Mouse (Mus musculus) hindbrain, postnatal 0 days (tissue): ENCODE measurements around the gene Sugp2. TPM values are rescaled to one million over a fixed set of nuclear protein-coding genes. Genes with fewer than 3 reads are reported as not detected.

ENCODE experiments used
- ATAC-seq: fragments of 200-750 bp; cut with Nextera tagmentation; 2 replicates; pipeline ENCODE4 v1.8.0; 2017; ENCODE audit warnings: mild to moderate bottlenecking, moderate TSS enrichment, moderate library complexity
- DNase-seq: peaks from one replicate; pipeline ENCODE4 v3.0.0-alpha.2; 2015; ENCODE audit warnings: low spot score
- H3K27ac ChIP-seq: fragments of 300-500 bp; sonication (generic); 2 replicates; pipeline ENCODE4 v1.5.1; 2014; ENCODE audit warnings: mild to moderate bottlenecking
- H3K27me3 ChIP-seq: fragments of 300-500 bp; sonication (generic); 2 replicates; pipeline ENCODE4 v1.6.1; 2014; ENCODE audit warnings: low read length, mixed read lengths; ENCODE audit not compliant: insufficient read depth
- H3K36me3 ChIP-seq: fragments of 300-500 bp; sonication (generic); 2 replicates; pipeline ENCODE4 v1.6.1; 2014; ENCODE audit warnings: low read length, mixed read lengths; ENCODE audit not compliant: insufficient read depth
- H3K4me1 ChIP-seq: fragments of 300-500 bp; sonication (generic); 2 replicates; pipeline ENCODE4 v1.6.1; 2014; ENCODE audit warnings: antibody characterized with exemption, low read length, mixed read lengths; ENCODE audit not compliant: insufficient read depth
- H3K4me2 ChIP-seq: fragments of 300-500 bp; sonication (generic); 2 replicates; pipeline ENCODE4 v1.6.1; 2014; ENCODE audit warnings: low read depth, mild to moderate bottlenecking, low read length, moderate library complexity, mixed read lengths
- H3K4me3 ChIP-seq: fragments of 300-500 bp; sonication (generic); 2 replicates; pipeline ENCODE4 v1.5.1; 2014; ENCODE audit warnings: low read length
- H3K9ac ChIP-seq: fragments of 300-500 bp; sonication (generic); replicated peaks from 2 replicates; pipeline ENCODE4 v1.6.1; 2014; ENCODE audit warnings: mild to moderate bottlenecking, low read length, moderate library complexity, mixed read lengths
- H3K9me3 ChIP-seq: fragments of 300-500 bp; sonication (generic); 2 replicates; pipeline ENCODE4 v1.6.1; 2016; ENCODE audit warnings: low read length, mixed read lengths
- CTCF ChIP-seq: IDR thresholded peaks from 2 replicates; pipeline ENCODE4 v1.5.1; 2016; ENCODE audit warnings: antibody characterized with exemption, control low read depth, low read depth
- WGBS: fragments of 180-500 bp; shearing (Covaris S2); extraction: QIAGEN DNeasy Blood & Tissue Kit; methylation state at CpG from one replicate; pipeline ENCODE4 v1.1.7; 2014; 5-methylcytosine and 5-hydroxymethylcytosine counted together
- polyA plus RNA-seq: library from polyadenylated mRNA; unstranded; fragments of >200 nt; fragmentation: Nextera tagmentation; extraction: Ambion mirVana; gene quantifications from 2 replicates; pipeline ENCODE4 v1.2.1, GENCODE M21; 2015
- total RNA-seq: library from RNA; depleted of rRNA; stranded (reverse); fragments of >200 nt; gene quantifications from 2 replicates; pipeline ENCODE4 v1.2.3, GENCODE M21; 2014; rRNA removed

Gene Sugp2
- total and polyA plus RNA-seq, 2 experiments from 2014 or later, result 61.4 to 123 TPM

GRCm38 (mm10) chr8:70317872-70318271 is 83.8 kb downstream of the Sugp2 start:
- no peak for TF ChIP-seq CTCF
- Histone ChIP-seq H3K4me2 (peak overlapping the region; percentile 82; the same call in 1 of the 2 replicates), H3K36me3 (peaks cover 20% of the 10 kb centered on the region; the same call in 1 of the 2 replicates), H3K27me3 (no peaks in the 10 kb centered on the region), H3K4me3 (no peak overlapping the region), H3K9ac (peak overlapping the region; percentile 92; the same call in 1 of the 2 replicates), H3K9me3 (no peaks in the 10 kb centered on the region), H3K4me1 (peaks cover 25% of the 10 kb centered on the region), H3K27ac (peak overlapping the region; percentile 97; the same call in 1 of the 2 replicates)
- DNase-seq, result no peak
- ATAC-seq, result no peak
- WGBS, result 79% methylated on average over 5 of the region's 5 CpGs

DNA sequence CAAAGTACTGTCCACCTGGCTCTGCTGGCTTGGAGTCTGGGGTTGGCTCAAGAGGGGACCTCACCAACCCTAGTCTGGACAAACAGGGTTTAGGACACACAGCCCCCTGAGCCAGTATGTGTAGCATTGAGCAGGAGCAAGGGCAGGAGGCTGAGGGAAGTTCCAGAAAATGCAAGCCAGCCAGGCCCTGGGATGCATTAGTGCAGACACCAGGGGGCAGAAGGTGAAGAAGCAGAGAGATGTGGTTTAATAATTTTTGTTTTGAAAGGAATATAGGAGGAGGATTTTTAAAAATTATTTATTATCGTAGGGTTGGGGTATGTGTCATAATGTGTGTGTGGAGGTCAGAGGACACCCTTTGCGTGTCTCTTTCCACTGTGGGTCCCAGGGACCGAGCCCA is 89.7 kb downstream of the Sugp2 start:
- H3K9ac ChIP-seq, result no peak overlapping the region
- no peak overlapping the region for H3K4me2 ChIP-seq
- H3K4me1 ChIP-seq, result no peaks in the 10 kb centered on the region
- no peaks in the 10 kb centered on the region for H3K27me3 ChIP-seq
- no peaks in the 10 kb centered on the region for H3K9me3 ChIP-seq
- no peak for ATAC-seq
- H3K27ac ChIP-seq, result no peak overlapping the region
- 94% methylated on average over 3 of the region's 3 CpGs for WGBS
- peak; percentile 21; the same call in 1 of the 2 replicates for TF ChIP-seq CTCF
- H3K4me3 ChIP-seq, result no peak overlapping the region
- peaks cover 24% of the 10 kb centered on the region; the same call in 1 of the 2 replicates for H3K36me3 ChIP-seq
- no peak for DNase-seq

- DNase-seq (no peak), ATAC-seq (no peak)
- no peak for TF ChIP-seq CTCF
- no peak overlapping the region for H3K9ac ChIP-seq
- H3K4me3 ChIP-seq, result no peak overlapping the region
- 89% methylated on average over 6 of the region's 6 CpGs for WGBS
- no peaks in the 10 kb centered on the region for H3K9me3 ChIP-seq
- no peak overlapping the region for H3K27ac ChIP-seq
- no peaks in the 10 kb centered on the region for H3K27me3 ChIP-seq
- peaks cover 28% of the 10 kb centered on the region; the same call in 1 of the 2 replicates for H3K36me3 ChIP-seq
- no peak overlapping the region for H3K4me2 ChIP-seq
- peaks cover 5% of the 10 kb centered on the region; the same call in 1 of the 2 replicates for H3K4me1 ChIP-seq
Measured at GRCm38 (mm10) chr8:70327512-70327911, 93.5 kb downstream of the Sugp2 start.

- Histone ChIP-seq H3K4me3 (no peak within 1 kb of the TSS), H3K9me3 (no peaks in the 10 kb centered on the region), H3K4me1 (peaks cover 5% of the 10 kb centered on the region; the same call in 1 of the 2 replicates), H3K9ac (peak within 1 kb of the TSS; percentile 9; the same call in 1 of the 2 replicates), H3K4me2 (no peak within 1 kb of the TSS), H3K27me3 (no peaks in the 10 kb centered on the region), H3K36me3 (peaks cover 35% of the 10 kb centered on the region), H3K27ac (peak within 1 kb of the TSS; percentile 46; the same call in 1 of the 2 replicates)
- DNase-seq (no peak), ATAC-seq (no peak)
- WGBS, result 34% methylated on average over 14 of the region's 14 CpGs
- TF ChIP-seq CTCF, result no peak
Measured at GRCm38 (mm10) chr8:70329124-70329834, 95.3 kb downstream of the Sugp2 start, which contains the start of gene Gdf1. Gene Gdf1 (plus strand): TSS chr8:70329817.

Other genes with a start within 250 kb of the Sugp2 start
- 38.4 and 41.9 TPM in 2 replicates for gene Gatad2a, start 237.8 kb upstream of the Sugp2 start, total RNA-seq
- 23.4 and 23.6 TPM in 2 replicates for gene Gatad2a, start 237.8 kb upstream of the Sugp2 start, polyA plus RNA-seq
- 155 and 172 TPM in 2 replicates for gene Mau2, start 191.5 kb upstream of the Sugp2 start, total RNA-seq
- 50.1 and 50.3 TPM in 2 replicates for gene Mau2, start 191.5 kb upstream of the Sugp2 start, polyA plus RNA-seq
- gene Sugp1, start 191.4 kb upstream of the Sugp2 start, total RNA-seq, result 15.1 and 15.4 TPM in 2 replicates
- gene Sugp1, start 191.4 kb upstream of the Sugp2 start, polyA plus RNA-seq, result 42.9 and 47.1 TPM in 2 replicates
- gene Tm6sf2, start 161.3 kb upstream of the Sugp2 start, total RNA-seq, result 0.25 TPM in 1 of 2 replicates, not detected in the other
- gene Tm6sf2, start 161.3 kb upstream of the Sugp2 start, polyA plus RNA-seq, result 0.19 and 0.37 TPM in 2 replicates
- gene Hapln4, start 150.8 kb upstream of the Sugp2 start, total RNA-seq, result 2.0 and 4.5 TPM in 2 replicates
- gene Hapln4, start 150.8 kb upstream of the Sugp2 start, polyA plus RNA-seq, result 2.5 and 2.9 TPM in 2 replicates
- 429 and 473 TPM in 2 replicates for gene Ncan, start 113.4 kb upstream of the Sugp2 start, total RNA-seq
- 155 and 183 TPM in 2 replicates for gene Ncan, start 113.4 kb upstream of the Sugp2 start, polyA plus RNA-seq
- gene Nr2c2ap, start 102.9 kb upstream of the Sugp2 start, total RNA-seq, result 6.1 and 9.4 TPM in 2 replicates
- 48.5 and 50.2 TPM in 2 replicates for gene Nr2c2ap, start 102.9 kb upstream of the Sugp2 start, polyA plus RNA-seq
- 13.8 and 20.5 TPM in 2 replicates for gene Rfxank, start 95.1 kb upstream of the Sugp2 start, total RNA-seq
- gene Rfxank, start 95.1 kb upstream of the Sugp2 start, polyA plus RNA-seq, result 8.4 and 9.7 TPM in 2 replicates
- 71.4 and 74.0 TPM in 2 replicates for gene Borcs8, start 94.7 kb upstream of the Sugp2 start, total RNA-seq
- gene Borcs8, start 94.7 kb upstream of the Sugp2 start, polyA plus RNA-seq, result 47.5 and 55.0 TPM in 2 replicates
- 0.40 and 0.52 TPM in 2 replicates for gene Mef2b, start 94.5 kb upstream of the Sugp2 start, total RNA-seq
- gene Mef2b, start 94.5 kb upstream of the Sugp2 start, polyA plus RNA-seq, result 0.90 and 1.1 TPM in 2 replicates
- gene Tmem161a, start 61.9 kb upstream of the Sugp2 start, total RNA-seq, result 53.7 and 72.4 TPM in 2 replicates
- 45.2 and 46.4 TPM in 2 replicates for gene Tmem161a, start 61.9 kb upstream of the Sugp2 start, polyA plus RNA-seq
- 12.0 and 17.1 TPM in 2 replicates for gene Slc25a42, start 21.9 kb upstream of the Sugp2 start, total RNA-seq
- 8.2 and 8.3 TPM in 2 replicates for gene Slc25a42, start 21.9 kb upstream of the Sugp2 start, polyA plus RNA-seq
- gene Armc6, start 240 bp downstream of the Sugp2 start, total RNA-seq, result 108 TPM in 2 replicates
- 96.4 and 102 TPM in 2 replicates for gene Armc6, start 240 bp downstream of the Sugp2 start, polyA plus RNA-seq
- 40.3 and 42.3 TPM in 2 replicates for gene Homer3, start 48.6 kb downstream of the Sugp2 start, total RNA-seq
- gene Homer3, start 48.6 kb downstream of the Sugp2 start, polyA plus RNA-seq, result 20.4 and 21.2 TPM in 2 replicates
- 36.4 and 53.8 TPM in 2 replicates for gene Ddx49, start 68.3 kb downstream of the Sugp2 start, total RNA-seq
- gene Ddx49, start 68.3 kb downstream of the Sugp2 start, polyA plus RNA-seq, result 40.4 and 47.5 TPM in 2 replicates
- gene Cope, start 68.3 kb downstream of the Sugp2 start, total RNA-seq, result 126 and 159 TPM in 2 replicates
- 286 and 291 TPM in 2 replicates for gene Cope, start 68.3 kb downstream of the Sugp2 start, polyA plus RNA-seq
- gene Cers1, start 81.5 kb downstream of the Sugp2 start, total RNA-seq, result 92.5 and 101 TPM in 2 replicates
- gene Cers1, start 81.5 kb downstream of the Sugp2 start, polyA plus RNA-seq, result 43.4 and 45.5 TPM in 2 replicates
- 5.3 and 8.4 TPM in 2 replicates for gene Gdf1, start 95.6 kb downstream of the Sugp2 start, total RNA-seq
- gene Gdf1, start 95.6 kb downstream of the Sugp2 start, polyA plus RNA-seq, result 6.0 and 6.9 TPM in 2 replicates
- gene Upf1, start 119.1 kb downstream of the Sugp2 start, total RNA-seq, result 40.4 and 48.4 TPM in 2 replicates
- gene Upf1, start 119.1 kb downstream of the Sugp2 start, polyA plus RNA-seq, result 8.6 and 10.3 TPM in 2 replicates
- 0.21 and 0.29 TPM in 2 replicates for gene Comp, start 139.3 kb downstream of the Sugp2 start, total RNA-seq
- 0.25 and 0.33 TPM in 2 replicates for gene Comp, start 139.3 kb downstream of the Sugp2 start, polyA plus RNA-seq
- 51.8 and 54.0 TPM in 2 replicates for gene Crtc1, start 205.4 kb downstream of the Sugp2 start, total RNA-seq
- gene Crtc1, start 205.4 kb downstream of the Sugp2 start, polyA plus RNA-seq, result 31.5 and 39.3 TPM in 2 replicates
- gene Klhl26, start 242.7 kb downstream of the Sugp2 start, total RNA-seq, result 61.8 and 65.4 TPM in 2 replicates
- gene Klhl26, start 242.7 kb downstream of the Sugp2 start, polyA plus RNA-seq, result 33.6 and 35.8 TPM in 2 replicates